Mouse (Mus musculus): ENCODE measurements around the gene Pitpnm3. TPM values are rescaled to one million over a fixed set of nuclear protein-coding genes. Genes with fewer than 3 reads are reported as not detected.

The Pitpnm3 gene
- polyA plus RNA-seq (2015; fragmentation: Illumina TruSeq; extraction: RNeasy Lipid Tissue Mini Kit (QIAGEN cat#74804); ENCODE audit: insufficient read depth, low read depth, low replicate concordance) = 3.7 TPM

GRCm38 (mm10) chr11:72135383-72136158, at the start of gene Pitpnm3:
Gene Pitpnm3 (minus strand): TSS chr11:72135778.

GRCm38 (mm10) chr11:72041768-72042607, 93.6 kb downstream of the Pitpnm3 start, which contains the start of gene Pimreg:
Gene Pimreg (plus strand): TSS chr11:72042032.

GRCm38 (mm10) chr11:72037409-72037808, 98.2 kb downstream of the Pitpnm3 start, which contains the start of gene Aipl1:
Gene Aipl1 (minus strand): TSS chr11:72037509.

Other genes starting within 250 kb of the Pitpnm3 start
- gene Aipl1, start 98.3 kb downstream of the Pitpnm3 start, polyA plus RNA-seq (2015; fragmentation: Illumina TruSeq; extraction: RNeasy Lipid Tissue Mini Kit (QIAGEN cat#74804); ENCODE audit: insufficient read depth, low read depth, low replicate concordance) = not detected
- gene Pimreg, start 93.7 kb downstream of the Pitpnm3 start, polyA plus RNA-seq (2015; fragmentation: Illumina TruSeq; extraction: RNeasy Lipid Tissue Mini Kit (QIAGEN cat#74804); ENCODE audit: insufficient read depth, low read depth, low replicate concordance) = not detected
- not detected for gene Gm43951, start 71.1 kb upstream of the Pitpnm3 start, polyA plus RNA-seq (2015; fragmentation: Illumina TruSeq; extraction: RNeasy Lipid Tissue Mini Kit (QIAGEN cat#74804); ENCODE audit: insufficient read depth, low read depth, low replicate concordance)
- 3.9 TPM for gene 4933427D14Rik, start 71.7 kb upstream of the Pitpnm3 start, polyA plus RNA-seq (2015; fragmentation: Illumina TruSeq; extraction: RNeasy Lipid Tissue Mini Kit (QIAGEN cat#74804); ENCODE audit: insufficient read depth, low read depth, low replicate concordance)
- 45.2 TPM for gene Txndc17, start 71.8 kb upstream of the Pitpnm3 start, polyA plus RNA-seq (2015; fragmentation: Illumina TruSeq; extraction: RNeasy Lipid Tissue Mini Kit (QIAGEN cat#74804); ENCODE audit: insufficient read depth, low read depth, low replicate concordance)
- 3.6 TPM for gene Med31, start 79.8 kb upstream of the Pitpnm3 start, polyA plus RNA-seq (2015; fragmentation: Illumina TruSeq; extraction: RNeasy Lipid Tissue Mini Kit (QIAGEN cat#74804); ENCODE audit: insufficient read depth, low read depth, low replicate concordance)
- gene Slc13a5, start 131.4 kb upstream of the Pitpnm3 start, polyA plus RNA-seq (2015; fragmentation: Illumina TruSeq; extraction: RNeasy Lipid Tissue Mini Kit (QIAGEN cat#74804); ENCODE audit: insufficient read depth, low read depth, low replicate concordance) = not detected
- gene Xaf1, start 165.9 kb upstream of the Pitpnm3 start, polyA plus RNA-seq (2015; fragmentation: Illumina TruSeq; extraction: RNeasy Lipid Tissue Mini Kit (QIAGEN cat#74804); ENCODE audit: insufficient read depth, low read depth, low replicate concordance) = 8.9 TPM
- not detected for gene Fbxo39, start 178.7 kb upstream of the Pitpnm3 start, polyA plus RNA-seq (2015; fragmentation: Illumina TruSeq; extraction: RNeasy Lipid Tissue Mini Kit (QIAGEN cat#74804); ENCODE audit: insufficient read depth, low read depth, low replicate concordance)
- not detected for gene Tekt1, start 226.7 kb upstream of the Pitpnm3 start, polyA plus RNA-seq (2015; fragmentation: Illumina TruSeq; extraction: RNeasy Lipid Tissue Mini Kit (QIAGEN cat#74804); ENCODE audit: insufficient read depth, low read depth, low replicate concordance)

Measured in pancreas, adult 10 weeks (tissue).